Mouse (Mus musculus) heart, embryonic 12.5 days (tissue): Measurements from ENCODE around the gene Ppp6r1. TPM values are rescaled to one million over a fixed set of nuclear protein-coding genes. Genes with fewer than 3 reads are reported as not detected.
"Not testable (repeated sequence)": the region's sequence is repeated elsewhere in the genome, so short reads cannot be mapped to it uniquely, and the experiment has no call there.

Experiments used
- ATAC-seq: fragments of 200-750 bp; cut with Nextera tagmentation; 2 replicates; pipeline ENCODE4 v1.8.0; 2017; ENCODE audit warnings: moderate TSS enrichment, moderate library complexity; ENCODE audit not compliant: insufficient number of reproducible peaks, low FRiP score
- H3K27ac ChIP-seq: fragments of 300-500 bp; sonication (generic); 2 replicates; pipeline ENCODE4 v1.5.1; 2016; ENCODE audit warnings: mild to moderate bottlenecking, moderate library complexity; ENCODE audit not compliant: poor library complexity, severe bottlenecking
- H3K27me3 ChIP-seq: fragments of 300-500 bp; sonication (generic); replicated peaks from 2 replicates; pipeline ENCODE4 v1.6.1; 2016; ENCODE audit warnings: mild to moderate bottlenecking, moderate library complexity
- H3K36me3 ChIP-seq: fragments of 300-500 bp; sonication (generic); 2 replicates; pipeline ENCODE4 v1.6.1; 2016; ENCODE audit warnings: mild to moderate bottlenecking, moderate library complexity
- H3K4me1 ChIP-seq: fragments of 300-500 bp; sonication (generic); replicated peaks from 2 replicates; pipeline ENCODE4 v1.6.1; 2016; ENCODE audit warnings: mild to moderate bottlenecking
- H3K4me2 ChIP-seq: fragments of 300-500 bp; sonication (generic); 2 replicates; pipeline ENCODE4 v1.6.1; 2016; ENCODE audit warnings: mild to moderate bottlenecking, moderate library complexity
- H3K4me3 ChIP-seq: fragments of 300-500 bp; sonication (generic); 2 replicates; pipeline ENCODE4 v1.5.1; 2016; ENCODE audit warnings: mild to moderate bottlenecking
- H3K9ac ChIP-seq: fragments of 300-500 bp; sonication (generic); 2 replicates; pipeline ENCODE4 v1.6.1; 2016; ENCODE audit warnings: mild to moderate bottlenecking, moderate library complexity
- H3K9me3 ChIP-seq: fragments of 300-500 bp; sonication (generic); replicated peaks from 2 replicates; pipeline ENCODE4 v1.6.1; 2016; ENCODE audit warnings: mild to moderate bottlenecking, moderate library complexity
- WGBS: fragments of 180-500 bp; shearing (Covaris S2); methylation state at CpG from one replicate; pipeline ENCODE4 v1.1.7; 2016; 5-methylcytosine and 5-hydroxymethylcytosine counted together
- polyA plus RNA-seq: library from polyadenylated mRNA; unstranded; fragments of >200 nt; fragmentation: Nextera tagmentation; extraction: Ambion mirVana; gene quantifications from 2 replicates; pipeline ENCODE4 v1.2.1, GENCODE M21; 2016

The Ppp6r1 gene
- polyA plus RNA-seq, 1 experiment from 2014 or later: 10.2 TPM

DNA sequence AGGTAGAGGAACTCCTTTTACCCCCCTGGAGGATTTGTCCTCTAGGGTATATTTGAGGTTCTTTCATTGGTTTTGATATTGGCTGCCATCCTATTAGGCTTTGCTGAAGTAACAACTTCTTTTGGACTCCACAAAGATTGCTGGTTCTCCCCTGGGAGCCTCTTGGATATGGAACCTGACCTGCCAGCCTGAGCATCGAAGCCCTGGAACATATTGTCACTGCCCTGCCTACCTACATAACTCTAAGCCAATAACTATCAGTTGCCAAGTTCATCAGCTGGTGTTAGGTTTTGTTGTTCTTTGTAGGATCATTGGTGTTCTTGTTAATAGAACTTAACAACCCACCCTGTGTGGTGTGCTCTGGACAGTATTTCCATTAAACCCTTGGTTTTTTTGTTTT is 45.9 kb downstream of the Ppp6r1 start:
- Histone ChIP-seq H3K4me2 (no peak overlapping the region), H3K4me3 (no peak overlapping the region), H3K9me3 (0 out of 2 replicates have a peak, but pooled peaks cover 5% of the 10 kb centered on the region), H3K27me3 (no peaks in the 10 kb centered on the region), H3K9ac (no peak overlapping the region), H3K36me3 (no peaks in the 10 kb centered on the region), H3K27ac (no peak overlapping the region), H3K4me1 (no peaks in the 10 kb centered on the region)
- WGBS: 55% methylated on average over 1 of the region's 1 CpGs
- no peak for ATAC-seq

DNA sequence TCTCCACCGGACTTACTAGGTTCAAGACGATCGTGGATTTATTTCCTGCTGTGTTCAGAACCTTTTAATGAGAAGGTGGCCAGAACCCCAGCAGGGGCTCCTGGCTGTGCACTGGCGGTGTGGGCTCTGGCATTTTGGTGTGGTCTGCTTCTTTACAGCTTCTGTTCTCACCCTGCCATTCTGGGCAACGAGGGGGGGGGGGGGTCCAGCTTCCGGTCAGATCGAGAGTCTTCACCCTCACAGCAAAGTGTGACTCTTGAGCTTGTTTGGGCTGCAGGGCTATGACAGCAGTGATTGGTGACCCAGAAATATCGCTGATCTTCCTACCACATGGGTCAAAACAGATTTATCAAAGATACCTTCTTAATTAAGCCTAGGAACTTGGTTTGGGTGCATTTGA is 46.4 kb downstream of the Ppp6r1 start:
- H3K36me3 ChIP-seq: no peaks in the 10 kb centered on the region
- ATAC-seq: no peak
- no peak overlapping the region for H3K4me3 ChIP-seq
- no peak overlapping the region for H3K9ac ChIP-seq
- 0 out of 2 replicates have a peak, but pooled peaks cover 5% of the 10 kb centered on the region for H3K9me3 ChIP-seq
- no peak overlapping the region for H3K4me2 ChIP-seq
- H3K27ac ChIP-seq: no peak overlapping the region
- 46% methylated on average over 8 of the region's 8 CpGs for WGBS
- H3K4me1 ChIP-seq: no peaks in the 10 kb centered on the region
- H3K27me3 ChIP-seq: no peaks in the 10 kb centered on the region

DNA sequence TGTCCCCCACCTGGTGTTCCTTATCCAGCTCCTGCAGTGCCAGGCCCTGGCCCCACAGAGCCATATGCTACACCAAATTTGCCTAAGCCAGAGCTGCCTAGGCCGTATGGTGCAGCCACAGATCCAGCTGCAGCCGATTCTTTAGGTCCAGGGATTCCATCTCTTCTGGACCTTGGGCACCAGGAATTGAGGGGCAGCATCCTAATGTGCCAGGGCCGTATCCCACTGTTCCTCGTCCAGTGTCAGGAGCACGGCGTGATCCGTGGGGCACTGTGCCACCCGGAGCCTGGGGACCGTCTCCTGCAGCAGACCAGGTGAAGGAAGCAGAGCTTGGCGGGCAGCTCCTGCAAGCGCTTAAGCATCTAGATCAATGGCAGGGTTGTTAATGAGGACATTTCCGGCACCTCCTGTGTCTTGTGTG is 46.9 kb downstream of the Ppp6r1 start:
- Histone ChIP-seq H3K36me3 (no peaks in the 10 kb centered on the region), H3K9ac (no peak overlapping the region), H3K27ac (no peak overlapping the region), H3K27me3 (no peaks in the 10 kb centered on the region), H3K9me3 (0 out of 2 replicates have a peak, but pooled peaks cover 5% of the 10 kb centered on the region), H3K4me1 (no peaks in the 10 kb centered on the region), H3K4me2 (no peak overlapping the region), H3K4me3 (no peak overlapping the region)
- ATAC-seq: no peak
- 64% methylated on average over 12 of the region's 12 CpGs for WGBS

DNA sequence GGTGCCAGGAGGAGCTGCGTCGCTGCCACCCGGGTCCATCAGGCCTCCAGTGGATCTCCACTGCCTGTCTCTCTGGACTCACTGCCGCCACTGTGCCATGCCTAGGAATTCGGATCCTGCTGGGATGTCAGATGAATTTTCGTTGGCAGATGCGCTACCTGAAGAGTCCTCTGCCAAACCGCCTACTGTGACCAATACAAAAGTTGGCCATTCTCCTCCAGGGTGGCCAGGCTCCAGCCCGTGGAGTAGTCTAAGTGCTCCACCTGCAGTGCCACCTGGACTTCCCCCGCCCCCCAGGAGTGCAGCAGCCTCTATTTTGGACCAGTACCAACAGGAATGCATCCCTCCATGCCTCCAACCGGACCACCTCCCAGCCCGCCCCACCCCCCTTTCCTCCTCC is 47.3 kb downstream of the Ppp6r1 start:
- no peak overlapping the region for H3K27ac ChIP-seq
- H3K9me3 ChIP-seq: 0 out of 2 replicates have a peak, but pooled peaks cover 5% of the 10 kb centered on the region
- H3K36me3 ChIP-seq: no peaks in the 10 kb centered on the region
- H3K27me3 ChIP-seq: no peaks in the 10 kb centered on the region
- no peak overlapping the region for H3K4me3 ChIP-seq
- no peak for ATAC-seq
- WGBS: 78% methylated on average over 12 of the region's 12 CpGs
- no peak overlapping the region for H3K9ac ChIP-seq
- no peak overlapping the region for H3K4me2 ChIP-seq
- H3K4me1 ChIP-seq: no peaks in the 10 kb centered on the region

DNA sequence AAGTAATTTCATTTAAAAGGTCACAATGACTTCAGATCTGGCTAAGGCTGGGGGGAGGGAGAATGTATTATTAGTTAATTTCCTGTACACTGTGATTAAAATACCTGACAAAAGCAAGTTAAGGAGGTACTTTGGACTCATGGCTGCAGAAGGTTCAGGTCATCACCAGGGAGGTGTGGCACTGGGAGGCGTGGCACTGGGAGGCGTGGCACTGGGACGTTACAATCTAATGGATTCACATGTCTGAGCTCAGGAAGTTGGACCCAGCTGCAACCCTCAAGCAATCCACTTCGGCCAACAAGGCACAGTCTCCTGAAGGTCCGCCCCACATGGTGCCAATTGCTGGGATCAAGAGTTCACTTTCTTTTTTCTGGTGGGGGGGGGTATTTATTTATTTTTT is 50.8 kb downstream of the Ppp6r1 start:
- H3K4me3 ChIP-seq: no peak overlapping the region
- no peak overlapping the region for H3K4me2 ChIP-seq
- H3K27me3 ChIP-seq: no peaks in the 10 kb centered on the region
- H3K4me1 ChIP-seq: no peaks in the 10 kb centered on the region
- 64% methylated on average over 5 of the region's 5 CpGs for WGBS
- H3K9ac ChIP-seq: no peak overlapping the region
- no peak overlapping the region for H3K27ac ChIP-seq
- ATAC-seq: no peak
- 0 out of 2 replicates have a peak, but pooled peaks cover 5% of the 10 kb centered on the region for H3K9me3 ChIP-seq
- no peaks in the 10 kb centered on the region for H3K36me3 ChIP-seq

DNA sequence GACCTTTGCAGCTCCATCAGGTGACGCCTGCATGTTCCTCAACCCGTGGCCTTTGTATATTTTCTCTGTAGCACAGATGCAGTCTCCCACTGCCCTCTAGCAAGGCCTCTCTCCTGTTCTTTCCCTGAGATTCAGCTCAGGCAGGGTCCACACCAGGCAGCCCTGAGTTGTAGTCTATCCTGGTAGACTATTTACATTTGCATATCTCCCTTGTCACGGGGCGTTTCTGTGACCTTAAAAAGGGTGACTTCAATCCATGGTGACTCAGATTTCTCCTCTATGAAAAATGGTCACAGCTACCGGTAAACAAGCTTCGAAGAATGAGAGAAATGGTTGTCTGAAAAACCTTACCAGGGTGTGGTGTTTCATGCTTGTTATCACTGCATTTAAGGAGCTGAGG is 54.9 kb downstream of the Ppp6r1 start, which contains the start of gene Ptprh:
TSS of gene Ptprh (minus strand) at position 169 of the 400 bp plus-strand sequence.
- Histone ChIP-seq H3K4me1 (no peaks in the 10 kb centered on the region), H3K4me2 (no peak within 1 kb of the TSS), H3K36me3 (no peaks in the 10 kb centered on the region), H3K9me3 (peaks cover 3% of the 10 kb centered on the region; the same call in 1 of the 2 replicates), H3K27me3 (no peaks in the 10 kb centered on the region), H3K9ac (no peak within 1 kb of the TSS), H3K27ac (no peak within 1 kb of the TSS), H3K4me3 (no peak within 1 kb of the TSS)
- WGBS: 63% methylated on average over 6 of the region's 6 CpGs
- ATAC-seq: no peak

DNA sequence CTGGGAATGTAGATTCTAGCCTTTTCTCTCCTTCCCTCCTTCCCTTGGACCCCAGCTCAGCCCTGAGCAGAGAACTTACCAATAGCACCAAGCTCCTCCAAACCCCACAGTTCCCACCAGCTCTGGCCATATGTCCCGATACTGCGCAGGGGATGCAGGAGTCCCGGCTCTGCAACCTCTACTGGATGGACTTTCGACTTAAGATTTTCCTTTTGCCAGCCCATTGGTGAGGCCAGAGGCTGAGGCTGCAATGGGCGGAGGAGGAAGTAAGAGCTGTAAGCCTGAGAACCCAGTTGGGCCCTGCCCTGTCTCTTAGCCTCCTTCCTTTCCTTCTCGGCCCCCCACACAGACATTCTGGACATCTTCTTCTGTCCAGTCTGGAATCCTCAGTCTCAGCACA is 55.9 kb downstream of the Ppp6r1 start:
- peaks cover 3% of the 10 kb centered on the region; the same call in 1 of the 2 replicates for H3K9me3 ChIP-seq
- no peak overlapping the region for H3K4me2 ChIP-seq
- H3K4me3 ChIP-seq: no peak overlapping the region
- no peak overlapping the region for H3K27ac ChIP-seq
- 79% methylated on average over 6 of the region's 6 CpGs for WGBS
- no peak for ATAC-seq
- no peaks in the 10 kb centered on the region for H3K27me3 ChIP-seq
- no peaks in the 10 kb centered on the region for H3K4me1 ChIP-seq
- H3K36me3 ChIP-seq: no peaks in the 10 kb centered on the region
- H3K9ac ChIP-seq: no peak overlapping the region

DNA sequence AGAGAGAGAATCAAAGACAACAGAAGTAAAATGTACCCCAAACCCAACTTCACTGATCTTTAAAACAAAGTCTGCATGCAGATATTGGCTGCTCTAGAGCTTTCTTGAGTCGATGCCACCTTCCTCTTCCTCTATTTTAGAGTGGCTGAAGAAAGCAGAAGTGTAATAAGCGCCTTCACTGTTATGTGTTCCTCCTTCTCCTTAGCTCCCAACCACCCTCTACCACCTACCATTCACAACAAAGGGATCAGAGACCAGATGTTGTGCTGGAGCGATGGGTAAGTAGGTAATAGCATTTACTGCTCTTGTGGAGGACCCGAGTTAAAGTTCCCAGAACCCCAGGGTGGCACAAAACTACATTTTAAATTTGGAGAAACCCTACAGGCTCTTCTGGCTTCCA is 61.8 kb downstream of the Ppp6r1 start:
- ATAC-seq, H3K36me3 ChIP-seq, H3K4me2 ChIP-seq, H3K9me3 ChIP-seq, H3K27me3 ChIP-seq, H3K4me1 ChIP-seq, H3K9ac ChIP-seq, H3K4me3 ChIP-seq, H3K27ac ChIP-seq: not testable (repeated sequence)
- WGBS: 61% methylated on average over 4 of the region's 4 CpGs

Other genes starting within 250 kb of the Ppp6r1 start
- 27.5 and 27.6 TPM in 2 replicates for gene Rdh13, start 213.4 kb downstream of the Ppp6r1 start, polyA plus RNA-seq
- 3.0 and 4.1 TPM in 2 replicates for gene Eps8l1, start 198.3 kb downstream of the Ppp6r1 start, polyA plus RNA-seq
- 50.2 and 53.9 TPM in 2 replicates for gene Ppp1r12c, start 157.3 kb downstream of the Ppp6r1 start, polyA plus RNA-seq
- 543 and 550 TPM in 2 replicates for gene Tnnt1, start 142.6 kb downstream of the Ppp6r1 start, polyA plus RNA-seq
- gene Tnni3, start 134.8 kb downstream of the Ppp6r1 start, polyA plus RNA-seq: 1,739 and 1,749 TPM in 2 replicates
- 0.54 and 0.83 TPM in 2 replicates for gene Dnaaf3, start 126.6 kb downstream of the Ppp6r1 start, polyA plus RNA-seq
- gene Syt5, start 111.5 kb downstream of the Ppp6r1 start, polyA plus RNA-seq: 1.4 and 1.6 TPM in 2 replicates
- not detected in 2 replicates for gene Ptprh, start 55.0 kb downstream of the Ppp6r1 start, polyA plus RNA-seq
- gene Tmem86b, start 27.6 kb downstream of the Ppp6r1 start, polyA plus RNA-seq: 3.2 and 3.7 TPM in 2 replicates
- 78.2 and 84.7 TPM in 2 replicates for gene Hspbp1, start 26.0 kb upstream of the Ppp6r1 start, polyA plus RNA-seq
- 1.0 and 1.7 TPM in 2 replicates for gene Brsk1, start 31.6 kb upstream of the Ppp6r1 start, polyA plus RNA-seq
- 0.08 TPM in 1 of 2 replicates, not detected in the other for gene Tmem150b, start 66.2 kb upstream of the Ppp6r1 start, polyA plus RNA-seq
- 60.7 and 65.0 TPM in 2 replicates for gene Kmt5c, start 81.1 kb upstream of the Ppp6r1 start, polyA plus RNA-seq
- 41.0 and 44.4 TPM in 2 replicates for gene Cox6b2, start 94.1 kb upstream of the Ppp6r1 start, polyA plus RNA-seq
- gene Fam71e2, start 112.3 kb upstream of the Ppp6r1 start, polyA plus RNA-seq: not detected in 2 replicates
- gene Il11, start 123.8 kb upstream of the Ppp6r1 start, polyA plus RNA-seq: 0.28 TPM in 1 of 2 replicates, not detected in the other
- gene Tmem190, start 123.9 kb upstream of the Ppp6r1 start, polyA plus RNA-seq: not detected in 2 replicates
- gene Tmem238, start 130.6 kb upstream of the Ppp6r1 start, polyA plus RNA-seq: 4.6 and 4.8 TPM in 2 replicates
- 279 and 284 TPM in 2 replicates for gene Rpl28, start 133.9 kb upstream of the Ppp6r1 start, polyA plus RNA-seq
- gene Ube2s, start 153.6 kb upstream of the Ppp6r1 start, polyA plus RNA-seq: 344 and 363 TPM in 2 replicates
- 0.05 TPM in 1 of 2 replicates, not detected in the other for gene Shisa7, start 185.7 kb upstream of the Ppp6r1 start, polyA plus RNA-seq
- gene Isoc2b, start 211.2 kb upstream of the Ppp6r1 start, polyA plus RNA-seq: 3.9 and 4.4 TPM in 2 replicates
- gene Isoc2a, start 218.1 kb upstream of the Ppp6r1 start, polyA plus RNA-seq: 0.74 and 1.0 TPM in 2 replicates
- gene Gm36210, start 247.5 kb upstream of the Ppp6r1 start, polyA plus RNA-seq: 0.27 and 0.30 TPM in 2 replicates